Mouse (Mus musculus): ENCODE data around the gene Igll1. TPM values are rescaled to one million over a fixed set of nuclear protein-coding genes. Genes with fewer than 3 reads are reported as not detected.
A peak's percentile ranks its signal among the peaks of the same experiment; 100 is the strongest.

Igll1 gene
- polyA plus RNA-seq, 2 experiments from 2014 or later, result 0.15 TPM; not detected in 1

GRCm38 (mm10) chr16:16852411-16852810 is 11.4 kb downstream of the Igll1 start:
- no peak for ATAC-seq

GRCm38 (mm10) chr16:16849196-16849595 is 14.6 kb downstream of the Igll1 start:
- no peak for ATAC-seq

- no peak for ATAC-seq
Observed at GRCm38 (mm10) chr16:16829671-16830070, 34.1 kb downstream of the Igll1 start.

GRCm38 (mm10) chr16:16828757-16829615 is 34.8 kb downstream of the Igll1 start, which contains the start of gene Spag6l:
Gene Spag6l, minus strand, starts transcription at chr16:16829456.
- peak; percentile 98 for ATAC-seq

GRCm38 (mm10) chr16:16826223-16826622 is 37.6 kb downstream of the Igll1 start:
- ATAC-seq, result no peak

- no peak for ATAC-seq
Observed at GRCm38 (mm10) chr16:16825476-16825875, 38.3 kb downstream of the Igll1 start.

Other genes starting within 250 kb of the Igll1 start
- gene Olfr19, start 187.6 kb downstream of the Igll1 start, polyA plus RNA-seq (2017; shearing (Covaris generic)), result not detected
- under 1 TPM in 1 of 2 experiments, not detected in 1; 0.96 TPM for gene Spag6l, start 34.5 kb downstream of the Igll1 start, polyA plus RNA-seq (2017; shearing (Covaris generic))
- gene Top3b, start 6.8 kb upstream of the Igll1 start, polyA plus RNA-seq (2017; shearing (Covaris generic)), result 10 to 100 TPM; 41.5 to 52.3 TPM
- gene Vpreb1, start 6.9 kb upstream of the Igll1 start, polyA plus RNA-seq (2017; shearing (Covaris generic)), result 1 to 10 TPM; 1.1 to 2.2 TPM
- 10 to 100 TPM in 1 of 2 experiments, 1 to 10 TPM in 1; 9.3 to 14.4 TPM for gene Ppm1f, start 32.5 kb upstream of the Igll1 start, polyA plus RNA-seq (2017; shearing (Covaris generic))
- gene Mapk1, start 119.4 kb upstream of the Igll1 start, polyA plus RNA-seq (2017; shearing (Covaris generic)), result 10 to 100 TPM; 30.9 to 34.1 TPM
- gene Ypel1, start 205.7 kb upstream of the Igll1 start, polyA plus RNA-seq (2017; shearing (Covaris generic)), result 1 to 10 TPM; 3.2 to 3.8 TPM
- gene Ppil2, start 247.3 kb upstream of the Igll1 start, polyA plus RNA-seq (2017; shearing (Covaris generic)), result 100 to 1,000 TPM; 166 to 209 TPM